ENCODE assay signal across 21 mouse cellular contexts in genomic region chr8:126742081-126742480, GRCm38 (mm10).
DNase-seq lines count a peak whose midpoint lies in the region; ATAC-seq and TF ChIP-seq lines count a peak whose summit lies in the region.
"Had no signal": no experiment of that assay in that cellular context is flagged by ENCODE, and none has a peak within 500 bp of the region (broad histone marks: within the 10 kb centered on the region; RNA-seq: fewer than 3 reads in every experiment).

No protein-coding gene starts in this region.

- no peaks in the 10 kb centered on the region for H3K9me3 ChIP-seq in hindbrain, embryonic 10.5 days
- H3K9me3 ChIP-seq in hindbrain, embryonic 13.5 days, result no peaks in the 10 kb centered on the region
- no peaks in the 10 kb centered on the region for H3K9me3 ChIP-seq in midbrain, embryonic 11.5 days (ENCODE audit: control insufficient read depth, low read length)
- H3K9me3 ChIP-seq in midbrain, embryonic 16.5 days (replicated peaks; ENCODE audit: control insufficient read depth, low read length, poor library complexity, severe bottlenecking), result no peaks in the 10 kb centered on the region
- H3K9me3 ChIP-seq: G1E had no signal

- no peaks in the 10 kb centered on the region for H3K36me3 ChIP-seq in hindbrain, embryonic 10.5 days
- no peaks in the 10 kb centered on the region for H3K36me3 ChIP-seq in hindbrain, embryonic 13.5 days
- no peaks in the 10 kb centered on the region for H3K36me3 ChIP-seq in midbrain, embryonic 11.5 days (ENCODE audit: control insufficient read depth, insufficient read depth, low read length)
- H3K36me3 ChIP-seq in midbrain, embryonic 16.5 days (ENCODE audit: control insufficient read depth, insufficient read depth, low read length), result no peaks in the 10 kb centered on the region
- H3K36me3 ChIP-seq in small intestine, adult 2 months (ENCODE audit: control insufficient read depth, insufficient read depth, low read length), result no peaks in the 10 kb centered on the region
- H3K36me3 ChIP-seq: G1E had no signal

- 0 out of 2 replicates have a peak overlapping the region, but pooled peaks have one; percentile 5 for H3K27ac ChIP-seq in hindbrain, embryonic 10.5 days
- H3K27ac ChIP-seq in hindbrain, embryonic 13.5 days, result no peak overlapping the region
- H3K27ac ChIP-seq in midbrain, embryonic 11.5 days (ENCODE audit: low read depth, low read length), result no peak overlapping the region
- no peak overlapping the region for H3K27ac ChIP-seq in midbrain, embryonic 16.5 days (ENCODE audit: low read length)
- peak overlapping the region; percentile 92; the same call in 1 of the 2 replicates for H3K27ac ChIP-seq in small intestine, adult 2 months (ENCODE audit: insufficient read depth, low read depth, low read length)

- no peak for ATAC-seq in hindbrain, embryonic 13.5 days (ENCODE audit: low FRiP score)
- no peak for ATAC-seq in midbrain, embryonic 11.5 days (ENCODE audit: low FRiP score)
- no peak for ATAC-seq in midbrain, embryonic 16.5 days
- ATAC-seq: activated CD4-positive, CD25-positive, alpha-beta regulatory T cell, adult 4 months; CD4-positive, CD25-positive, alpha-beta regulatory T cell, adult 4 months; Patski had no signal

- intact Hi-C loops in heart, postnatal 10 days (cut with DNase I), result no loop called here

- no peak overlapping the region for H3K9ac ChIP-seq in hindbrain, embryonic 13.5 days
- no peak overlapping the region for H3K9ac ChIP-seq in midbrain, embryonic 11.5 days (ENCODE audit: low read length)
- H3K9ac ChIP-seq in midbrain, embryonic 16.5 days (ENCODE audit: low read depth, low read length), result no peak overlapping the region

- no peak overlapping the region for H3K4me3 ChIP-seq in hindbrain, embryonic 10.5 days
- H3K4me3 ChIP-seq in hindbrain, embryonic 13.5 days, result no peak overlapping the region
- no peak overlapping the region for H3K4me3 ChIP-seq in midbrain, embryonic 11.5 days (ENCODE audit: low read depth, low read length)
- no peak overlapping the region for H3K4me3 ChIP-seq in midbrain, embryonic 16.5 days (ENCODE audit: low read depth, low read length)
- H3K4me3 ChIP-seq in small intestine, adult 2 months (ENCODE audit: low read depth, low read length), result no peak overlapping the region

- 87% methylated on average over 3 of the region's 3 CpGs for WGBS in hindbrain, embryonic 10.5 days
- 83% methylated on average over 3 of the region's 3 CpGs for WGBS in hindbrain, embryonic 13.5 days
- 89% methylated on average over 3 of the region's 3 CpGs for WGBS in midbrain, embryonic 11.5 days
- WGBS in midbrain, embryonic 16.5 days, result 84% methylated on average over 3 of the region's 3 CpGs
- 46% methylated on average over 3 of the region's 3 CpGs for WGBS in small intestine, adult 2 months

- peaks cover 29% of the 10 kb centered on the region for H3K4me1 ChIP-seq in hindbrain, embryonic 10.5 days (replicated peaks)
- peaks cover 5% of the 10 kb centered on the region for H3K4me1 ChIP-seq in hindbrain, embryonic 13.5 days (replicated peaks)
- H3K4me1 ChIP-seq in midbrain, embryonic 11.5 days (ENCODE audit: control insufficient read depth, insufficient read depth, low read length), result peaks cover 5% of the 10 kb centered on the region
- H3K4me1 ChIP-seq in midbrain, embryonic 16.5 days (ENCODE audit: control insufficient read depth, insufficient read depth, low read length), result no peaks in the 10 kb centered on the region; the same call in 1 of the 2 replicates
- H3K4me1 ChIP-seq in small intestine, adult 2 months (ENCODE audit: control insufficient read depth, insufficient read depth, insufficient read length, low read length), result peaks cover 62% of the 10 kb centered on the region

- peak; percentile 76 for DNase-seq in heart, adult 11 months
- no peak for DNase-seq in heart, postnatal 10 days
- no peak for DNase-seq in hindbrain, embryonic 10.5 days (ENCODE audit: low spot score)
- peak; percentile 65 for DNase-seq in midbrain, embryonic 11.5 days (ENCODE audit: low spot score, missing footprints)
- no peak for DNase-seq in frontal cortex, postnatal 14 days (ENCODE audit: low spot score in 2 of 2)
- DNase-seq: adrenal gland, adult 2 months; adrenal gland, adult 8-10 months; adrenal gland, postnatal 10 days; adrenal gland, postnatal 14 days; adrenal gland, postnatal 25 days; adrenal gland, postnatal 36 days; B cell, adult 2 months; cerebellum, adult 11 months; cerebellum, adult 11-12 months had no signal

- H3K27me3 ChIP-seq in hindbrain, embryonic 10.5 days (ENCODE audit: insufficient read depth, poor library complexity, severe bottlenecking), result no peaks in the 10 kb centered on the region
- no peaks in the 10 kb centered on the region for H3K27me3 ChIP-seq in hindbrain, embryonic 13.5 days
- H3K27me3 ChIP-seq in midbrain, embryonic 11.5 days (ENCODE audit: control insufficient read depth, insufficient read depth, low read length), result no peaks in the 10 kb centered on the region
- H3K27me3 ChIP-seq in midbrain, embryonic 16.5 days (ENCODE audit: control insufficient read depth, insufficient read depth, low read depth, low read length), result no peaks in the 10 kb centered on the region
- H3K27me3 ChIP-seq in small intestine, adult 2 months (ENCODE audit: control insufficient read depth, insufficient read depth, low read length), result no peaks in the 10 kb centered on the region
- H3K27me3 ChIP-seq: Patski had no signal

- TF ChIP-seq POLR2A in small intestine, adult 2 months (IDR thresholded peaks at IDR 0.05; ENCODE audit: low read depth, low read length), result no peak

- no peak for TF ChIP-seq CTCF in small intestine, adult 2 months (IDR thresholded peaks at IDR 0.05; ENCODE audit: extremely low read depth, insufficient read length, insufficient replicate concordance, low read depth, low read length)

- no peak overlapping the region for H3K4me2 ChIP-seq in hindbrain, embryonic 13.5 days
- no peak overlapping the region for H3K4me2 ChIP-seq in midbrain, embryonic 11.5 days
- no peak overlapping the region for H3K4me2 ChIP-seq in midbrain, embryonic 16.5 days (ENCODE audit: low read length)

Comparison
In these comparisons a context has a peak if more than half of its experiments do, and no peak if none do; other contexts are left out.
1. DNase-seq: peak in heart, adult 11 months (single experiment) and midbrain, embryonic 11.5 days (single experiment); none in heart, postnatal 10 days (0 of 2), hindbrain, embryonic 10.5 days (single experiment) and frontal cortex, postnatal 14 days (0 of 2).
2. H3K27ac ChIP-seq: peak in hindbrain, embryonic 10.5 days (single experiment) and small intestine, adult 2 months (single experiment); none in hindbrain, embryonic 13.5 days (single experiment), midbrain, embryonic 11.5 days (single experiment) and midbrain, embryonic 16.5 days (single experiment).